Mouse (Mus musculus): ENCODE results near the gene Gjb6. TPM values are rescaled to one million over a fixed set of nuclear protein-coding genes. Genes with fewer than 3 reads are reported as not detected.

Gjb6 gene
- 0.16 and 0.39 TPM in 2 replicates for polyA plus RNA-seq (2015; fragmentation: Nextera tagmentation; extraction: Ambion mirVana)

DNA sequence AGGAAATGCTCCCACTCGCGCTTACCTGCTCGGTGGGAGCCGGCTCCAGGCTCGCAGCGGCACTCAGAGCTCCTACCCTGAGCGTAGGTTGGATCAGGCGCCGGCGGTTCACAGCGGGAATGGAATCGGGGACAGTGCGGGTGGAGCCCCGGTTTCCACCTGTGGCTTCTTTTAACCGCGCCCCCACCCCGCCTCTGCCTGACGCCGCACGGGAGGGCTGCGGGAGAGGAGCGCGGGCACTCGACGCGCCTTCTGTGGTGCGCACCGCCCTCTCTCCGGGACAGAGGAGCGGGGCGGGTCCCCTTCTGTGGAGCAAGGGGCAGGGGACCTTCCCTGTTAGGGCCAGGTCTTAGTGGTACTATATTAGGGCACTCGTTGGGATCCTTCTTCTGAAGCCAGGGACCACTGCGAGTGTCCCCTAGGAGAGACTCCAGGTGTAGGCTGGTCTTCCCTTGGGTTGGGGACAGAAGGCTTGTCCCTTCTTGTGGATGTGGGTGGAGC, at the start of gene Gjb6:
Gene Gjb6 (minus strand): TSS at position 451 of the 501 bp plus-strand sequence.
- no peak within 1 kb of the TSS for H3K27ac ChIP-seq (ENCODE audit: low read length)
- peak within 1 kb of the TSS; percentile 43 for H3K4me3 ChIP-seq (ENCODE audit: low read length)
- H3K9ac ChIP-seq (ENCODE audit: low read length): peak within 1 kb of the TSS; percentile 20; the same call in 1 of the 2 replicates
- no peaks in the 10 kb centered on the region for H3K9me3 ChIP-seq (ENCODE audit: control insufficient read depth, low read length)
- H3K36me3 ChIP-seq (ENCODE audit: control insufficient read depth, insufficient read depth, low read length): no peaks in the 10 kb centered on the region
- 1% methylated on average over 31 of the region's 33 CpGs for WGBS
- H3K4me2 ChIP-seq (ENCODE audit: low read depth, low read length): peak within 1 kb of the TSS; percentile 69
- 0 out of 2 replicates have a peak, but pooled peaks cover 3% of the 10 kb centered on the region for H3K4me1 ChIP-seq (replicated peaks; ENCODE audit: control insufficient read depth, insufficient read depth, low read length)
- peaks cover 35% of the 10 kb centered on the region for H3K27me3 ChIP-seq (ENCODE audit: control insufficient read depth, insufficient read depth, low read depth, low read length)
- peak; percentile 23; the same call in 1 of the 2 replicates for ATAC-seq (ENCODE audit: low read depth)

GRCm38 (mm10) chr14:57165493-57165892, 32.1 kb upstream of the Gjb6 start:
- Histone ChIP-seq H3K9ac (ENCODE audit: low read length) (no peak overlapping the region), H3K36me3 (ENCODE audit: control insufficient read depth, insufficient read depth, low read length) (no peaks in the 10 kb centered on the region), H3K4me1 (replicated peaks; ENCODE audit: control insufficient read depth, insufficient read depth, low read length) (no peaks in the 10 kb centered on the region; the same call in 1 of the 2 replicates), H3K9me3 (ENCODE audit: control insufficient read depth, low read length) (no peaks in the 10 kb centered on the region), H3K27ac (ENCODE audit: low read length) (no peak overlapping the region), H3K4me2 (ENCODE audit: low read depth, low read length) (no peak overlapping the region), H3K27me3 (ENCODE audit: control insufficient read depth, insufficient read depth, low read depth, low read length) (no peaks in the 10 kb centered on the region; the same call in 1 of the 2 replicates), H3K4me3 (ENCODE audit: low read length) (no peak overlapping the region)
- 83% methylated on average over 3 of the region's 3 CpGs for WGBS
- no peak for ATAC-seq (ENCODE audit: low read depth)

DNA sequence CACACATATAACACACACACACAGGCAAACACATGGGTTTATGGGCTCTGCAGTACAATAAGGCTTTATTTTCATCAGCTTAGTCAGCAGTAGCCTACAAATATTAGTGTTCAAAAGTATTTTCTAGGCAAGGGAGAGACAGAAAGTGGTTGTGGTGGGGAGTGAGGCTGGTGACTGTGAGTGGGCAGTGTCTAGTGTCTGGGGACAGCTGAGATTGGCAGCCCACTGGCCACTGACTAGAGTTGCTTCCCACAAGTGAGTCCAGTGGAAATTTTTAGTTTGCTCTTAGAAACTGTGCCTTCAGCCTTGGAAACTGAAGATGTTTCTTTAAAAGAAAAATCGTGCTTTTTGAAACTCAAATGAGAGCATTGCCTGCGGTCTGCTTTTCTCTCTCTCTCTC, 28.4 kb upstream of the Gjb6 start:
- Histone ChIP-seq H3K4me1 (replicated peaks; ENCODE audit: control insufficient read depth, insufficient read depth, low read length) (no peaks in the 10 kb centered on the region; the same call in 1 of the 2 replicates), H3K27ac (ENCODE audit: low read length) (no peak overlapping the region), H3K27me3 (ENCODE audit: control insufficient read depth, insufficient read depth, low read depth, low read length) (no peaks in the 10 kb centered on the region; the same call in 1 of the 2 replicates), H3K4me3 (ENCODE audit: low read length) (no peak overlapping the region), H3K9me3 (ENCODE audit: control insufficient read depth, low read length) (no peaks in the 10 kb centered on the region), H3K4me2 (ENCODE audit: low read depth, low read length) (no peak overlapping the region), H3K9ac (ENCODE audit: low read length) (no peak overlapping the region), H3K36me3 (ENCODE audit: control insufficient read depth, insufficient read depth, low read length) (no peaks in the 10 kb centered on the region)
- WGBS: 22% methylated on average over 2 of the region's 2 CpGs
- no peak for ATAC-seq (ENCODE audit: low read depth)

GRCm38 (mm10) chr14:57161201-57161600, 27.8 kb upstream of the Gjb6 start:
- 43% methylated on average over 4 of the region's 4 CpGs for WGBS

DNA sequence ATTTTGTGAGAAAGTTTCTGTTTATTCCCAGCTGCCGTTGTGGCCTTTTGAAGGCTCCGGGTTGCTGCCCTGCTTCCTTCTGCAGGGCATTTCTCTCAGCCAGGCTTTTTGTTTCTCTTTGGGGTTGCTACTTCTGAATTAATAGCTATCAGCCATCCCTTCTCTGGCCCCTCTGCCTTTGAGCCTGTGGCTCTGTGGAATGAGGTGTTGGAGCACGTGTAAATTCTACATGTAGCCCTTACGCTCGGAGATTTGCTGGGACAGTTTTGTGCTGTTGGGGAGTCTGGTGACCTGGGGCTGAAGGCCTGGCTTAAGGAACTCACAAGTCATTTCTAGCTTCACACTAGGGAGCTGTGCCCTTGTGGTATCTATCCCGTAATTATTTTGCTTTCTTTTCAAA, 21.5 kb upstream of the Gjb6 start:
- Histone ChIP-seq H3K4me2 (ENCODE audit: low read depth, low read length) (no peak overlapping the region), H3K4me1 (replicated peaks; ENCODE audit: control insufficient read depth, insufficient read depth, low read length) (no peaks in the 10 kb centered on the region), H3K36me3 (ENCODE audit: control insufficient read depth, insufficient read depth, low read length) (no peaks in the 10 kb centered on the region), H3K27ac (ENCODE audit: low read length) (no peak overlapping the region), H3K4me3 (ENCODE audit: low read length) (no peak overlapping the region), H3K9me3 (ENCODE audit: control insufficient read depth, low read length) (no peaks in the 10 kb centered on the region), H3K9ac (ENCODE audit: low read length) (no peak overlapping the region), H3K27me3 (ENCODE audit: control insufficient read depth, insufficient read depth, low read depth, low read length) (no peaks in the 10 kb centered on the region; the same call in 1 of the 2 replicates)
- ATAC-seq (ENCODE audit: low read depth): no peak
- WGBS: 29% methylated on average over 6 of the region's 6 CpGs

More at GRCm38 (mm10) chr14:57161201-57161600, 27.8 kb upstream of the Gjb6 start:
- no peaks in the 10 kb centered on the region for H3K9me3 ChIP-seq (ENCODE audit: control insufficient read depth, low read length)
- H3K4me3 ChIP-seq (ENCODE audit: low read length): no peak overlapping the region
- ATAC-seq (ENCODE audit: low read depth): no peak
- no peak overlapping the region for H3K27ac ChIP-seq (ENCODE audit: low read length)
- no peaks in the 10 kb centered on the region; the same call in 1 of the 2 replicates for H3K4me1 ChIP-seq (replicated peaks; ENCODE audit: control insufficient read depth, insufficient read depth, low read length)
- H3K4me2 ChIP-seq (ENCODE audit: low read depth, low read length): no peak overlapping the region
- H3K27me3 ChIP-seq (ENCODE audit: control insufficient read depth, insufficient read depth, low read depth, low read length): no peaks in the 10 kb centered on the region; the same call in 1 of the 2 replicates
- no peaks in the 10 kb centered on the region for H3K36me3 ChIP-seq (ENCODE audit: control insufficient read depth, insufficient read depth, low read length)
- no peak overlapping the region for H3K9ac ChIP-seq (ENCODE audit: low read length)

DNA sequence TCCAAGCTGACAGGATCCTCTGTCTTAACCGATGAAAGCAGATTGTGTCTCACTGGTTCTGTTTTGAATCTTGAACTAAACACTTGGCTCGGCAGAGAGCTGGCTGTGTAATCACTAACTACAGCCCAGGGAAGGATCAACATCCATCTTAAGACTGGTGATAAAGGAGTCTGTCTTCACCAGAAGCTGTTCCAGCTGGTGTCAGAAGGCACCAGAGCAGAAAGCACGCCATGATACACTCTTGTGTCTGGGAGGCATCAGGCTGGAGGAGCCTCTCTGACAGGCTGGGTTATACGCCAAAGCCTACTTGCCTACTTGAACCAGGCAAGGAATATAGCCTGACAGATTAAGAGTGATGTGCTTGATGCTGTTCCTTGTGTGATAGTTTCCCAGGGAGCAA, 12.3 kb upstream of the Gjb6 start:
- Histone ChIP-seq H3K36me3 (ENCODE audit: control insufficient read depth, insufficient read depth, low read length) (no peaks in the 10 kb centered on the region), H3K4me1 (replicated peaks; ENCODE audit: control insufficient read depth, insufficient read depth, low read length) (no peaks in the 10 kb centered on the region), H3K4me2 (ENCODE audit: low read depth, low read length) (no peak overlapping the region), H3K4me3 (ENCODE audit: low read length) (no peak overlapping the region), H3K9ac (ENCODE audit: low read length) (no peak overlapping the region), H3K9me3 (ENCODE audit: control insufficient read depth, low read length) (no peaks in the 10 kb centered on the region), H3K27ac (ENCODE audit: low read length) (no peak overlapping the region), H3K27me3 (ENCODE audit: control insufficient read depth, insufficient read depth, low read depth, low read length) (no peaks in the 10 kb centered on the region)
- 17% methylated on average over 4 of the region's 4 CpGs for whole genome bisulfite sequencing
- peak; percentile 45; the same call in 1 of the 2 replicates for ATAC-seq (ENCODE audit: low read depth)

DNA sequence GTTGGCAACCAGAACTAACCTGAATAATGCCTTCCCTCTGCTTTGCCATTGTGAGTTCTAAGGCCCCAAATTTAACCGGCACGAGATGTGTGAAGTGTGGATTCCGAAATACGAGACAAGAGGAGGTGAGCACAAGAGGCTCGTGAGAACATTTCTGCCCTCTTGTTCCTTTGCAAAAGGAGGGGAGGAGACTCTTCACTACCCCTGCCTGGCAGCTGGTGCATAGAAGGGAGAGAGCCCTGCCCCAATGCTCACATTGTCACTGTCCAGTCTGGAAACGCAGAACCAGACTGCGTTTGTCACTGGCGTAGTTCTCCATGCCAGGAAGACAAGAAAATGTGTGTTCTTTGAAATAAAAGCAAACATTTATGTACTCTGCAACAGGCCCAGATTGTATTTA, 1.9 kb upstream of the Gjb6 start:
- H3K4me2 ChIP-seq (ENCODE audit: low read depth, low read length): no peak overlapping the region
- no peak overlapping the region for H3K27ac ChIP-seq (ENCODE audit: low read length)
- 0 out of 2 replicates have a peak, but pooled peaks cover 3% of the 10 kb centered on the region for H3K4me1 ChIP-seq (replicated peaks; ENCODE audit: control insufficient read depth, insufficient read depth, low read length)
- no peak overlapping the region for H3K9ac ChIP-seq (ENCODE audit: low read length)
- 51% methylated on average over 8 of the region's 8 CpGs for WGBS
- no peak overlapping the region for H3K4me3 ChIP-seq (ENCODE audit: low read length)
- no peaks in the 10 kb centered on the region for H3K9me3 ChIP-seq (ENCODE audit: control insufficient read depth, low read length)
- H3K27me3 ChIP-seq (ENCODE audit: control insufficient read depth, insufficient read depth, low read depth, low read length): peaks cover 35% of the 10 kb centered on the region
- no peak for ATAC-seq (ENCODE audit: low read depth)
- H3K36me3 ChIP-seq (ENCODE audit: control insufficient read depth, insufficient read depth, low read length): no peaks in the 10 kb centered on the region

GRCm38 (mm10) chr14:57127383-57127782, 6.0 kb downstream of the Gjb6 start:
- H3K9me3 ChIP-seq (ENCODE audit: control insufficient read depth, low read length): no peaks in the 10 kb centered on the region
- no peak overlapping the region for H3K27ac ChIP-seq (ENCODE audit: low read length)
- 50% methylated on average over 4 of the region's 4 CpGs for WGBS
- H3K9ac ChIP-seq (ENCODE audit: low read length): no peak overlapping the region
- no peak overlapping the region for H3K4me2 ChIP-seq (ENCODE audit: low read depth, low read length)
- peaks cover 7% of the 10 kb centered on the region for H3K27me3 ChIP-seq (ENCODE audit: control insufficient read depth, insufficient read depth, low read depth, low read length)
- no peak overlapping the region for H3K4me3 ChIP-seq (ENCODE audit: low read length)
- H3K36me3 ChIP-seq (ENCODE audit: control insufficient read depth, insufficient read depth, low read length): no peaks in the 10 kb centered on the region
- peak; percentile 71 for ATAC-seq (ENCODE audit: low read depth)
- no peaks in the 10 kb centered on the region for H3K4me1 ChIP-seq (replicated peaks; ENCODE audit: control insufficient read depth, insufficient read depth, low read length)

GRCm38 (mm10) chr14:57122295-57122694, 11.1 kb downstream of the Gjb6 start:
- Histone ChIP-seq H3K9me3 (ENCODE audit: control insufficient read depth, low read length) (no peaks in the 10 kb centered on the region), H3K4me2 (ENCODE audit: low read depth, low read length) (no peak overlapping the region), H3K4me1 (replicated peaks; ENCODE audit: control insufficient read depth, insufficient read depth, low read length) (no peaks in the 10 kb centered on the region), H3K27ac (ENCODE audit: low read length) (no peak overlapping the region), H3K27me3 (ENCODE audit: control insufficient read depth, insufficient read depth, low read depth, low read length) (no peaks in the 10 kb centered on the region; the same call in 1 of the 2 replicates), H3K9ac (ENCODE audit: low read length) (no peak overlapping the region), H3K36me3 (ENCODE audit: control insufficient read depth, insufficient read depth, low read length) (no peaks in the 10 kb centered on the region), H3K4me3 (ENCODE audit: low read length) (no peak overlapping the region)
- ATAC-seq (ENCODE audit: low read depth): no peak
- WGBS: 83% methylated on average over 7 of the region's 7 CpGs
